29 mouse cellular contexts compared by ENCODE assay signal in genomic region chr7:126785056-126785455, GRCm38 (mm10). TPM values are rescaled to one million over a fixed set of nuclear protein-coding genes. Genes with fewer than 3 reads are reported as not detected.
"Had no signal": no experiment of that assay in that cellular context is flagged by ENCODE, and none has a peak within 500 bp of the region (broad histone marks: within the 10 kb centered on the region; RNA-seq: fewer than 3 reads in every experiment).

No protein-coding gene starts in this region.

- H3K4me3 ChIP-seq: heart, embryonic 10.5 days; heart, embryonic 12.5 days; heart, embryonic 15.5 days; hindbrain, embryonic 13.5 days; hindbrain, embryonic 15.5 days; kidney, embryonic 15.5 days; limb, embryonic 13.5 days; limb, embryonic 15.5 days; liver, embryonic 12.5 days had no signal

- DNase-seq: gastrocnemius, postnatal 14 days; gastrocnemius, postnatal 36 days; heart, adult 18-20 months; heart, postnatal 14 days; kidney, adult 11 months; kidney, adult 2 months; kidney, adult 9 months; kidney, postnatal 14 days; kidney, postnatal 36 days; layer of hippocampus, adult 9-11 months; layer of hippocampus, postnatal 36 days; left cerebral cortex, postnatal 4 days had no signal

- H3K9ac ChIP-seq: heart, embryonic 12.5 days; heart, embryonic 15.5 days; hindbrain, embryonic 13.5 days; hindbrain, embryonic 15.5 days; kidney, embryonic 15.5 days; limb, embryonic 13.5 days; limb, embryonic 15.5 days; liver, embryonic 12.5 days; liver, embryonic 14.5 days had no signal

- H3K4me2 ChIP-seq: heart, embryonic 12.5 days; heart, embryonic 15.5 days; hindbrain, embryonic 13.5 days; hindbrain, embryonic 15.5 days; kidney, embryonic 15.5 days; limb, embryonic 13.5 days; limb, embryonic 15.5 days; liver, embryonic 12.5 days had no signal

- ATAC-seq: hindbrain, postnatal 0 days; liver, embryonic 12.5 days had no signal

- H3K9me3 ChIP-seq: heart, embryonic 10.5 days; heart, embryonic 12.5 days; heart, embryonic 15.5 days; hindbrain, embryonic 13.5 days; hindbrain, embryonic 15.5 days; kidney, embryonic 15.5 days; limb, embryonic 13.5 days; limb, embryonic 15.5 days; liver, embryonic 12.5 days had no signal

- H3K27ac ChIP-seq: heart, embryonic 10.5 days; heart, embryonic 15.5 days; hindbrain, embryonic 13.5 days; hindbrain, embryonic 15.5 days; hindbrain, postnatal 0 days; kidney, embryonic 15.5 days; kidney, postnatal 0 days; limb, embryonic 13.5 days; limb, embryonic 15.5 days; liver, embryonic 12.5 days; liver, embryonic 14.5 days had no signal

- H3K27me3 ChIP-seq: heart, embryonic 12.5 days; heart, embryonic 15.5 days; hindbrain, embryonic 13.5 days; hindbrain, embryonic 15.5 days; kidney, embryonic 15.5 days; limb, embryonic 13.5 days; limb, embryonic 15.5 days; liver, embryonic 12.5 days had no signal

RNA-seq across cellular contexts. Expression of gene Tbx6, which starts 3.8 kb away (rescaled TPM):
- total RNA-seq: hematopoietic stem cell, adult 5-6 weeks had no signal
- polyA plus RNA-seq: heart, postnatal 0 days had no signal

RNA-seq across cellular contexts. Expression of gene Fam57b, which starts 12.4 kb away (rescaled TPM):
- total RNA-seq: hematopoietic stem cell, adult 5-6 weeks; liver, adult 2 months had no signal
- polyA plus RNA-seq: limb, embryonic 11.5 days; liver, embryonic 12.5 days; liver, embryonic 16.5 days had no signal
